Mouse (Mus musculus): ENCODE data around the gene Setd5.

The Setd5 gene

GRCm38 (mm10) chr6:113076686-113077516, at the start of gene Setd5:
TSS of gene Setd5 (plus strand) at chr6:113077365.
- DNase-seq (ENCODE audit: extremely low read depth, low read depth): peak; percentile 95

GRCm38 (mm10) chr6:113027446-113027845, 49.7 kb upstream of the Setd5 start:
- no peak for DNase-seq (ENCODE audit: extremely low read depth, low read depth)

GRCm38 (mm10) chr6:113029006-113029405, 48.2 kb upstream of the Setd5 start:
- DNase-seq (ENCODE audit: extremely low read depth, low read depth): no peak

- no peak for DNase-seq (ENCODE audit: extremely low read depth, low read depth)
Measured at GRCm38 (mm10) chr6:113030553-113030952, 46.6 kb upstream of the Setd5 start.

- DNase-seq (ENCODE audit: extremely low read depth, low read depth): no peak
Measured at GRCm38 (mm10) chr6:113030970-113031660, 46.0 kb upstream of the Setd5 start.

GRCm38 (mm10) chr6:113032121-113032520, 45.0 kb upstream of the Setd5 start:
- no peak for DNase-seq (ENCODE audit: extremely low read depth, low read depth)

- DNase-seq (ENCODE audit: extremely low read depth, low read depth): no peak
Measured at GRCm38 (mm10) chr6:113033185-113033584, 44.0 kb upstream of the Setd5 start.

GRCm38 (mm10) chr6:113034466-113034865, 42.7 kb upstream of the Setd5 start:
- no peak for DNase-seq (ENCODE audit: extremely low read depth, low read depth)

GRCm38 (mm10) chr6:113036463-113037175, 40.5 kb upstream of the Setd5 start:
- DNase-seq (ENCODE audit: extremely low read depth, low read depth): no peak

GRCm38 (mm10) chr6:113037946-113038734, 39.0 kb upstream of the Setd5 start:
- DNase-seq (ENCODE audit: extremely low read depth, low read depth): peak; percentile 72

- DNase-seq (ENCODE audit: extremely low read depth, low read depth): no peak
Measured at GRCm38 (mm10) chr6:113038735-113039058, 38.5 kb upstream of the Setd5 start.

- DNase-seq (ENCODE audit: extremely low read depth, low read depth): no peak
Measured at GRCm38 (mm10) chr6:113040319-113040718, 36.8 kb upstream of the Setd5 start.

GRCm38 (mm10) chr6:113041215-113041990, 35.8 kb upstream of the Setd5 start:
- DNase-seq (ENCODE audit: extremely low read depth, low read depth): peak; percentile 98

GRCm38 (mm10) chr6:113045575-113045974, 31.6 kb upstream of the Setd5 start:
- DNase-seq (ENCODE audit: extremely low read depth, low read depth): peak; percentile 49

GRCm38 (mm10) chr6:113046041-113046975, 30.9 kb upstream of the Setd5 start, which contains the start of gene Thumpd3:
TSS of gene Thumpd3 (plus strand) at chr6:113046225.
- DNase-seq (ENCODE audit: extremely low read depth, low read depth): peak; percentile 97

GRCm38 (mm10) chr6:113047016-113047746, 30.0 kb upstream of the Setd5 start:
- DNase-seq (ENCODE audit: extremely low read depth, low read depth): peak; percentile 66

- no peak for DNase-seq (ENCODE audit: extremely low read depth, low read depth)
Measured at GRCm38 (mm10) chr6:113048371-113048770, 28.8 kb upstream of the Setd5 start.

GRCm38 (mm10) chr6:113049159-113049558, 28.0 kb upstream of the Setd5 start:
- no peak for DNase-seq (ENCODE audit: extremely low read depth, low read depth)

GRCm38 (mm10) chr6:113052972-113053371, 24.2 kb upstream of the Setd5 start:
- DNase-seq (ENCODE audit: extremely low read depth, low read depth): no peak

Measured in MEL-GATA-1-ER (cell line).